Mouse (Mus musculus): ENCODE results near the gene Enox1.

GRCm38 (mm10) chr14:77248946-77249345, 92.4 kb downstream of the Enox1 start:
- TF ChIP-seq CTCF (conservative IDR thresholded peaks at IDR 0.05; ENCODE audit: insufficient read depth, insufficient read length, low read depth, low read length) (no peak), POLR2A (IDR thresholded peaks at IDR 0.05; ENCODE audit: low read depth, low read length) (no peak)

All from kidney, adult 2 months (tissue).